Comparison of ENCODE assay signal across 10 mouse cellular contexts in the genomic region with DNA sequence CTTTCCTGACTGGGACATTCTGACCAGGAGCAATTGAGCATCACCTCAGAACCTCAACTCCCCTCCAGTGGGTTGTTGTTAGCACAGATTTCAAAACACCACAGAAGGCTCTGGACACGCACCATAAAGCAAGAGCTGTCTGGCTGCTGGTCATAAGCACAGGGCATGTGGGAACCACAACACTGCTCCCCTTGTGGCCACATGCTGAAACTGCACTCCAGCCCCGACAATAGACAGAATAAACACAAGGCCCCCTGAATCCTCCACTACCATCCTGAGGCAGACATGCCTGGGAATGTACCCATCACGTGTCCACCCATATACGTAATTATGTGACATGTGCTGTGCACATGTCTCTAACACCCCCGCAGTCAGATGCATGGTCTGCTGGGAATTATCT. TPM values are rescaled to one million over a fixed set of nuclear protein-coding genes. Genes with fewer than 3 reads are reported as not detected.
DNase-seq lines count a peak whose midpoint lies in the region; ATAC-seq and TF ChIP-seq lines count a peak whose summit lies in the region.
"Had no signal": no experiment of that assay in that cellular context is flagged by ENCODE, and none has a peak within 500 bp of the region (broad histone marks: within the 10 kb centered on the region; RNA-seq: fewer than 3 reads in every experiment).

No protein-coding gene starts in this region.

- H3K27me3 ChIP-seq in MEL (ENCODE audit: control insufficient read depth in 1 of 2, insufficient read depth in 2 of 2, low read length in 2 of 2): no peaks in the 10 kb centered on the region
- H3K27me3 ChIP-seq in hindbrain, embryonic 14.5 days (ENCODE audit: control insufficient read depth, insufficient read depth, low read length): no peaks in the 10 kb centered on the region
- no peaks in the 10 kb centered on the region for H3K27me3 ChIP-seq in stomach, postnatal 0 days (ENCODE audit: control insufficient read depth, insufficient read depth, low read length)
- H3K27me3 ChIP-seq: limb, embryonic 13.5 days had no signal

- TF ChIP-seq CTCF in MEL (IDR thresholded peaks at IDR 0.05 in 2 of 3, conservative IDR thresholded peaks at IDR 0.05 in 1 of 3; ENCODE audit: control insufficient read depth in 1 of 3, insufficient read depth in 1 of 3, low read depth in 2 of 3, low read length in 3 of 3, poor library complexity in 1 of 3, severe bottlenecking in 1 of 3): peak in 2 of 3 experiments; percentile 11 to 31; a peak in 1 of 6 replicates
- TF ChIP-seq CTCF in stomach, postnatal 0 days (IDR thresholded peaks at IDR 0.05; ENCODE audit: low read depth): peak; percentile 83

- no peak overlapping the region for H3K4me2 ChIP-seq in hindbrain, embryonic 14.5 days (replicated peaks)
- H3K4me2 ChIP-seq in stomach, postnatal 0 days (replicated peaks; ENCODE audit: low read depth): no peak overlapping the region
- H3K4me2 ChIP-seq: limb, embryonic 13.5 days had no signal

- H3K27ac ChIP-seq in MEL (ENCODE audit: control insufficient read depth, low read depth, low read length): no peak overlapping the region
- no peak overlapping the region for H3K27ac ChIP-seq in hindbrain, embryonic 14.5 days
- H3K27ac ChIP-seq in stomach, postnatal 0 days (replicated peaks): no peak overlapping the region
- H3K27ac ChIP-seq: limb, embryonic 13.5 days had no signal

- ATAC-seq in hindbrain, embryonic 14.5 days (ENCODE audit: low FRiP score): peak; percentile 32; the same call in 1 of the 2 replicates
- peak; percentile 26; the same call in 1 of the 2 replicates for ATAC-seq in stomach, postnatal 0 days (ENCODE audit: low FRiP score, low TSS enrichment)

- no peaks in the 10 kb centered on the region for H3K9me3 ChIP-seq in MEL (replicated peaks; ENCODE audit: insufficient read depth, low read length)
- H3K9me3 ChIP-seq in hindbrain, embryonic 14.5 days (ENCODE audit: control insufficient read depth, low read length): no peaks in the 10 kb centered on the region
- H3K9me3 ChIP-seq in stomach, postnatal 0 days (ENCODE audit: control insufficient read depth, low read length): no peaks in the 10 kb centered on the region
- H3K9me3 ChIP-seq: limb, embryonic 13.5 days had no signal

- H3K9ac ChIP-seq in MEL (ENCODE audit: control insufficient read depth, low read depth, low read length, poor library complexity, severe bottlenecking): no peak overlapping the region
- no peak overlapping the region for H3K9ac ChIP-seq in hindbrain, embryonic 14.5 days
- no peak overlapping the region for H3K9ac ChIP-seq in stomach, postnatal 0 days (ENCODE audit: low read length)
- H3K9ac ChIP-seq: limb, embryonic 13.5 days had no signal

- no peak for TF ChIP-seq EP300 in MEL (IDR thresholded peaks at IDR 0.05; ENCODE audit: low read depth in 1 of 2, low read length in 2 of 2)
- TF ChIP-seq EP300 in stomach, postnatal 0 days (optimal IDR thresholded peaks at IDR 0.05): no peak

- DNase-seq in heart, postnatal 10 days: peak; percentile 50 to 72
- no peak for DNase-seq in heart, adult 8-10 months (ENCODE audit: low spot score)
- DNase-seq in MEL (ENCODE audit: low read depth, low spot score): peak; percentile 3
- peak; percentile 58 to 75 for DNase-seq in cerebellum, postnatal 4 days (ENCODE audit: low spot score in 2 of 2)
- peak; percentile 62 for DNase-seq in hindbrain, embryonic 14.5 days (ENCODE audit: low spot score)
- peak; percentile 61 for DNase-seq in lung, postnatal 36 days
- peak; percentile 47 for DNase-seq in stomach, postnatal 0 days (ENCODE audit: low spot score)
- DNase-seq in right cerebral cortex, postnatal 25 days: no peak

- WGBS in hindbrain, embryonic 14.5 days: 39% methylated on average over 5 of the region's 5 CpGs
- WGBS in stomach, postnatal 0 days: 63% methylated on average over 5 of the region's 5 CpGs

- no peaks in the 10 kb centered on the region for H3K79me2 ChIP-seq in MEL (ENCODE audit: control insufficient read depth, insufficient read depth, low read length, poor library complexity)

- H3K4me3 ChIP-seq in MEL (ENCODE audit: control insufficient read depth in 1 of 2, insufficient read depth in 1 of 2, low read depth in 2 of 2, low read length in 2 of 2): no peak overlapping the region
- H3K4me3 ChIP-seq in hindbrain, embryonic 14.5 days (replicated peaks; ENCODE audit: low read length): no peak overlapping the region
- H3K4me3 ChIP-seq in stomach, postnatal 0 days (ENCODE audit: low read depth, low read length): no peak overlapping the region
- H3K4me3 ChIP-seq: limb, embryonic 13.5 days had no signal

- no peaks in the 10 kb centered on the region for H3K36me3 ChIP-seq in MEL (ENCODE audit: control insufficient read depth in 1 of 2, insufficient read depth in 2 of 2, low read length in 2 of 2)
- H3K36me3 ChIP-seq in hindbrain, embryonic 14.5 days (replicated peaks; ENCODE audit: control insufficient read depth, insufficient read depth): no peaks in the 10 kb centered on the region
- H3K36me3 ChIP-seq in stomach, postnatal 0 days (ENCODE audit: control insufficient read depth, insufficient read depth, low read length): peaks cover 11% of the 10 kb centered on the region

- no peak for TF ChIP-seq POLR2A in MEL (IDR thresholded peaks at IDR 0.05; ENCODE audit: control insufficient read depth in 1 of 2, insufficient read depth in 1 of 2, low read depth in 1 of 2, low read length in 2 of 2, poor library complexity in 1 of 2)

- no peak for TF ChIP-seq RAD21 in MEL (IDR thresholded peaks at IDR 0.05; ENCODE audit: low read depth, low read length)

- intact Hi-C loops in heart, postnatal 10 days (cut with DNase I): no loop called here

- no peaks in the 10 kb centered on the region for H3K4me1 ChIP-seq in MEL (ENCODE audit: control insufficient read depth in 1 of 2, insufficient read depth in 2 of 2, low read length in 2 of 2)
- H3K4me1 ChIP-seq in hindbrain, embryonic 14.5 days (replicated peaks; ENCODE audit: control insufficient read depth, insufficient read depth, low read length): peaks cover 7% of the 10 kb centered on the region; the same call in 1 of the 2 replicates
- no peaks in the 10 kb centered on the region for H3K4me1 ChIP-seq in stomach, postnatal 0 days (replicated peaks; ENCODE audit: control insufficient read depth, insufficient read depth)
- H3K4me1 ChIP-seq: limb, embryonic 13.5 days had no signal

TF ChIP-seq in MEL, 35 proteins besides CTCF, POLR2A, EP300 and RAD21:
- no peak for TF ChIP-seq MYB (IDR thresholded peaks at IDR 0.05; ENCODE audit: low read depth, low read length)
- no peak for TF ChIP-seq JUND (IDR thresholded peaks at IDR 0.05; ENCODE audit: low read depth, low read length)
- TF ChIP-seq MAFK (IDR thresholded peaks at IDR 0.05; ENCODE audit: borderline replicate concordance, low read depth, low read length): no peak

RNA-seq across cellular contexts. Expression of a gene that starts 9.8 kb away (rescaled TPM):
- 1 to 10 TPM; 2.0 to 2.1 TPM for total RNA-seq in heart, postnatal 10 days (2021)
- total RNA-seq in heart, adult 8-10 months (2022): 1 to 10 TPM in 1 of 4 experiments, under 1 TPM in 3; 0.92 to 1.3 (median 0.93) TPM
- total RNA-seq in MEL (2012; rRNA removed): not detected in 2 replicates
- not detected for polyA plus RNA-seq in MEL (2012; ENCODE audit: insufficient read depth in 1 of 2, insufficient read length in 2 of 2, low read depth in 1 of 2, low replicate concordance in 2 of 2, missing spikeins in 1 of 2)
- polyA plus RNA-seq in hindbrain, embryonic 14.5 days (2014; fragmentation: Nextera tagmentation; extraction: Ambion mirVana): 0.57 and 0.99 TPM in 2 replicates
- 0.52 and 0.64 TPM in 2 replicates for polyA plus RNA-seq in stomach, postnatal 0 days (2015; fragmentation: Nextera tagmentation; extraction: Ambion mirVana)

RNA-seq across cellular contexts. Expression of a gene that starts 21.2 kb away (rescaled TPM):
- total RNA-seq in heart, postnatal 10 days (2021): not detected
- not detected for total RNA-seq in heart, adult 8-10 months (2022)
- not detected in 2 replicates for total RNA-seq in MEL (2012; rRNA removed)
- not detected for polyA plus RNA-seq in MEL (2012; ENCODE audit: insufficient read depth in 1 of 2, insufficient read length in 2 of 2, low read depth in 1 of 2, low replicate concordance in 2 of 2, missing spikeins in 1 of 2)
- not detected in 2 replicates for polyA plus RNA-seq in hindbrain, embryonic 14.5 days (2014; fragmentation: Nextera tagmentation; extraction: Ambion mirVana)
- polyA plus RNA-seq in stomach, postnatal 0 days (2015; fragmentation: Nextera tagmentation; extraction: Ambion mirVana): not detected in 2 replicates
- polyA plus RNA-seq: limb, embryonic 13.5 days; stomach, embryonic 14.5 days had no signal

Comparison
In these comparisons a context has a peak if more than half of its experiments do, and no peak if none do; other contexts are left out.
1. DNase-seq: peak in heart, postnatal 10 days (2 of 2), MEL (single experiment), cerebellum, postnatal 4 days (2 of 2), hindbrain, embryonic 14.5 days (single experiment), lung, postnatal 36 days (single experiment) and stomach, postnatal 0 days (single experiment); none in heart, adult 8-10 months (single experiment) and right cerebral cortex, postnatal 25 days (single experiment).